Mouse (Mus musculus) liver, embryonic 12.5 days (tissue): Measurements from ENCODE around the gene Fam131c. TPM values are rescaled to one million over a fixed set of nuclear protein-coding genes. Genes with fewer than 3 reads are reported as not detected.

ENCODE experiments used
- ATAC-seq: fragments of 200-750 bp; cut with Nextera tagmentation; 2 replicates; pipeline ENCODE4 v1.8.0; 2017; ENCODE audit warnings: moderate number of reproducible peaks, mild to moderate bottlenecking, moderate library complexity
- H3K27ac ChIP-seq: fragments of 300-500 bp; sonication (generic); 2 replicates; pipeline ENCODE4 v1.5.1; 2016; ENCODE audit warnings: mild to moderate bottlenecking
- H3K27me3 ChIP-seq: fragments of 300-500 bp; sonication (generic); replicated peaks from 2 replicates; pipeline ENCODE4 v1.6.1; 2016; ENCODE audit warnings: mild to moderate bottlenecking, moderate library complexity
- H3K36me3 ChIP-seq: fragments of 300-500 bp; sonication (generic); 2 replicates; pipeline ENCODE4 v1.6.1; 2016; ENCODE audit warnings: mild to moderate bottlenecking, moderate library complexity
- H3K4me1 ChIP-seq: fragments of 300-500 bp; sonication (generic); 2 replicates; pipeline ENCODE4 v1.6.1; 2016
- H3K4me2 ChIP-seq: fragments of 300-500 bp; sonication (generic); 2 replicates; pipeline ENCODE4 v1.6.1; 2016; ENCODE audit warnings: mild to moderate bottlenecking, moderate library complexity
- H3K4me3 ChIP-seq: fragments of 300-500 bp; sonication (generic); 2 replicates; pipeline ENCODE4 v1.5.1; 2016; ENCODE audit warnings: mild to moderate bottlenecking, moderate library complexity
- H3K9ac ChIP-seq: fragments of 300-500 bp; sonication (generic); 2 replicates; pipeline ENCODE4 v1.6.1; 2016; ENCODE audit warnings: mild to moderate bottlenecking, moderate library complexity
- H3K9me3 ChIP-seq: fragments of 300-500 bp; sonication (generic); replicated peaks from 2 replicates; pipeline ENCODE4 v1.6.1; 2016; ENCODE audit warnings: mild to moderate bottlenecking, moderate library complexity
- WGBS: fragments of 180-500 bp; shearing (Covaris S2); methylation state at CpG from one replicate; pipeline ENCODE4 v1.1.7; 2016; ENCODE audit not compliant: insufficient replicate concordance; 5-methylcytosine and 5-hydroxymethylcytosine counted together
- polyA plus RNA-seq: library from polyadenylated mRNA; unstranded; fragments of >200 nt; fragmentation: Nextera tagmentation; extraction: Ambion mirVana; gene quantifications from 2 replicates; pipeline ENCODE4 v1.2.1, GENCODE M21; 2016

Fam131c gene
- polyA plus RNA-seq, 1 experiment from 2014 or later = 0.13 TPM

GRCm38 (mm10) chr4:141419398-141420191, 51.6 kb downstream of the Fam131c start:
- Histone ChIP-seq H3K4me3 (no peak overlapping the region), H3K4me1 (peaks cover 17% of the 10 kb centered on the region), H3K9ac (no peak overlapping the region), H3K27me3 (peaks cover 53% of the 10 kb centered on the region), H3K27ac (no peak overlapping the region), H3K36me3 (no peaks in the 10 kb centered on the region), H3K9me3 (no peaks in the 10 kb centered on the region), H3K4me2 (no peak overlapping the region)
- WGBS = 20% methylated on average over 27 of the region's 27 CpGs
- 0 out of 2 replicates have a peak, but pooled peaks have one; percentile 8 for ATAC-seq

- Histone ChIP-seq H3K4me2 (no peak within 1 kb of the TSS), H3K9ac (no peak within 1 kb of the TSS)
- 49% methylated on average over 9 of the region's 9 CpGs for WGBS
Measured at GRCm38 (mm10) chr4:141420192-141420829, 52.3 kb downstream of the Fam131c start, which contains the start of gene Hspb7. TSS of gene Hspb7 (plus strand) at chr4:141420779.

GRCm38 (mm10) chr4:141420886-141421285, 52.9 kb downstream of the Fam131c start:
- ATAC-seq = no peak
- Histone ChIP-seq H3K4me2 (no peak overlapping the region), H3K4me3 (no peak overlapping the region), H3K9me3 (no peaks in the 10 kb centered on the region), H3K27ac (no peak overlapping the region), H3K4me1 (peaks cover 23% of the 10 kb centered on the region), H3K36me3 (no peaks in the 10 kb centered on the region), H3K9ac (no peak overlapping the region), H3K27me3 (peaks cover 66% of the 10 kb centered on the region)
- 33% methylated on average over 9 of the region's 9 CpGs for WGBS

More at GRCm38 (mm10) chr4:141420192-141420829, 52.3 kb downstream of the Fam131c start, which contains the start of gene Hspb7:
- no peak within 1 kb of the TSS for H3K27ac ChIP-seq
- no peaks in the 10 kb centered on the region for H3K36me3 ChIP-seq
- H3K4me3 ChIP-seq = no peak within 1 kb of the TSS
- peaks cover 17% of the 10 kb centered on the region for H3K4me1 ChIP-seq
- H3K27me3 ChIP-seq = peaks cover 60% of the 10 kb centered on the region
- no peak for ATAC-seq
- no peaks in the 10 kb centered on the region for H3K9me3 ChIP-seq

- 58% methylated on average over 14 of the region's 14 CpGs for WGBS
- Histone ChIP-seq H3K36me3 (no peaks in the 10 kb centered on the region), H3K27ac (no peak overlapping the region), H3K27me3 (peaks cover 71% of the 10 kb centered on the region), H3K4me1 (peaks cover 26% of the 10 kb centered on the region), H3K9me3 (no peaks in the 10 kb centered on the region), H3K9ac (no peak overlapping the region), H3K4me2 (no peak overlapping the region), H3K4me3 (no peak overlapping the region)
- no peak for ATAC-seq
Measured at GRCm38 (mm10) chr4:141421423-141421822, 53.4 kb downstream of the Fam131c start.

- no peak overlapping the region for H3K27ac ChIP-seq
Measured at GRCm38 (mm10) chr4:141422841-141423240, 54.8 kb downstream of the Fam131c start.

GRCm38 (mm10) chr4:141423288-141423687, 55.3 kb downstream of the Fam131c start:
- H3K27me3 ChIP-seq = peaks cover 88% of the 10 kb centered on the region
- H3K27ac ChIP-seq = no peak overlapping the region
- H3K4me2 ChIP-seq = no peak overlapping the region

More at GRCm38 (mm10) chr4:141422841-141423240, 54.8 kb downstream of the Fam131c start:
- no peak for ATAC-seq
- H3K27me3 ChIP-seq = peaks cover 84% of the 10 kb centered on the region
- H3K9ac ChIP-seq = no peak overlapping the region
- H3K9me3 ChIP-seq = no peaks in the 10 kb centered on the region
- no peak overlapping the region for H3K4me3 ChIP-seq
- H3K36me3 ChIP-seq = no peaks in the 10 kb centered on the region
- 59% methylated on average over 5 of the region's 5 CpGs for WGBS
- H3K4me2 ChIP-seq = no peak overlapping the region
- H3K4me1 ChIP-seq = peaks cover 26% of the 10 kb centered on the region

GRCm38 (mm10) chr4:141423691-141424431, 55.8 kb downstream of the Fam131c start:
- H3K9ac ChIP-seq = no peak overlapping the region
- H3K4me3 ChIP-seq = no peak overlapping the region
- no peak overlapping the region for H3K4me2 ChIP-seq
- no peaks in the 10 kb centered on the region for H3K9me3 ChIP-seq
- WGBS = 68% methylated on average over 13 of the region's 13 CpGs
- H3K4me1 ChIP-seq = peaks cover 26% of the 10 kb centered on the region
- H3K27me3 ChIP-seq = peaks cover 94% of the 10 kb centered on the region
- ATAC-seq = no peak
- H3K27ac ChIP-seq = no peak overlapping the region
- no peaks in the 10 kb centered on the region for H3K36me3 ChIP-seq

More at GRCm38 (mm10) chr4:141423288-141423687, 55.3 kb downstream of the Fam131c start:
- ATAC-seq = no peak
- no peak overlapping the region for H3K4me3 ChIP-seq
- no peak overlapping the region for H3K9ac ChIP-seq
- H3K4me1 ChIP-seq = peaks cover 26% of the 10 kb centered on the region
- H3K9me3 ChIP-seq = no peaks in the 10 kb centered on the region
- 69% methylated on average over 5 of the region's 5 CpGs for WGBS
- H3K36me3 ChIP-seq = no peaks in the 10 kb centered on the region

- Histone ChIP-seq H3K36me3 (no peaks in the 10 kb centered on the region), H3K9ac (peak overlapping the region; percentile 2; the same call in 1 of the 2 replicates), H3K4me1 (peaks cover 16% of the 10 kb centered on the region), H3K27ac (no peak overlapping the region), H3K4me3 (peak overlapping the region; percentile 26), H3K9me3 (no peaks in the 10 kb centered on the region), H3K27me3 (peaks cover 86% of the 10 kb centered on the region), H3K4me2 (peak overlapping the region; percentile 63)
- ATAC-seq = peak; percentile 45; the same call in 1 of the 2 replicates
- 7% methylated on average over 33 of the region's 36 CpGs for WGBS
Measured at GRCm38 (mm10) chr4:141425484-141426479, 57.8 kb downstream of the Fam131c start.

GRCm38 (mm10) chr4:141426796-141427745, 59.1 kb downstream of the Fam131c start:
- 68% methylated on average over 10 of the region's 10 CpGs for WGBS

GRCm38 (mm10) chr4:141427921-141428320, 59.9 kb downstream of the Fam131c start:
- no peak overlapping the region for H3K4me2 ChIP-seq
- no peak overlapping the region for H3K9ac ChIP-seq
- no peak for ATAC-seq
- peaks cover 9% of the 10 kb centered on the region; the same call in 1 of the 2 replicates for H3K4me1 ChIP-seq
- H3K27ac ChIP-seq = no peak overlapping the region
- no peaks in the 10 kb centered on the region for H3K36me3 ChIP-seq
- no peaks in the 10 kb centered on the region for H3K9me3 ChIP-seq
- H3K4me3 ChIP-seq = no peak overlapping the region
- 72% methylated on average over 13 of the region's 13 CpGs for WGBS
- peaks cover 77% of the 10 kb centered on the region for H3K27me3 ChIP-seq

More at GRCm38 (mm10) chr4:141426796-141427745, 59.1 kb downstream of the Fam131c start:
- Histone ChIP-seq H3K27ac (no peak overlapping the region), H3K4me3 (no peak overlapping the region), H3K9ac (no peak overlapping the region), H3K4me2 (no peak overlapping the region), H3K9me3 (no peaks in the 10 kb centered on the region), H3K27me3 (peaks cover 83% of the 10 kb centered on the region), H3K36me3 (no peaks in the 10 kb centered on the region), H3K4me1 (peaks cover 9% of the 10 kb centered on the region; the same call in 1 of the 2 replicates)
- ATAC-seq = no peak
